ENCODE assay signal across 9 mouse cellular contexts in the genomic region with DNA sequence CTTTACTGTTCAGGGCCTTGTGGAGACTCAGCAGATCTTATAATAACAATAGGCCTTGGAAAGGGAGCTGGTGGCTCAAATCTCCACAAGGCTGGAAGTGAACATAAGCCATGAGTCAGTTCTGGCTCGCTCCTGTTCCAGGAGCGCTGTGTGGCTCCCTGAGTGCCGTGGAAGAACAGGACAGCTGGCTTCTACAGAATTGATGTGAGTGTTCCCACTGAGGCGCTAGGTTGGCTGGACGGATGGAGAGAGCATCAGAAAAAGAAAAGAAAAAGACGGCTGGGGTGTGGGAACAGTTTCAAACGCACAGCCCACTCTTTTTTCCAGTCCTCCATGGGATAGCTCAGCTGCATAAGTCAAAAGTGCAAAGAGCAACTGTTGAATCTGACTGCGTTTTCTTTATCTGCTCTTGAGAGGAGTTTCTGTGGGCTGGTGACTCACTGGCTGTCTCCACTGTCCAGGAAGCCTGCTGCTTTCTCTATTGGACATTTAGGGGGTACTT. TPM values are rescaled to one million over a fixed set of nuclear protein-coding genes. Genes with fewer than 3 reads are reported as not detected.
DNase-seq lines count a peak whose midpoint lies in the region; ATAC-seq lines count a peak whose summit lies in the region.
"Had no signal": no experiment of that assay in that cellular context is flagged by ENCODE, and none has a peak within 500 bp of the region (broad histone marks: within the 10 kb centered on the region; RNA-seq: fewer than 3 reads in every experiment).

No protein-coding gene starts in this region.

- no peaks in the 10 kb centered on the region for H3K9me3 ChIP-seq in heart, embryonic 13.5 days
- 0 out of 2 replicates have a peak, but pooled peaks cover 2% of the 10 kb centered on the region for H3K9me3 ChIP-seq in stomach, embryonic 16.5 days (replicated peaks; ENCODE audit: control insufficient read depth, low read length)
- no peaks in the 10 kb centered on the region for H3K9me3 ChIP-seq in midbrain, embryonic 11.5 days (ENCODE audit: control insufficient read depth, low read length)

- peak overlapping the region; percentile 83 for H3K27ac ChIP-seq in heart, embryonic 13.5 days (replicated peaks)
- H3K27ac ChIP-seq in stomach, embryonic 16.5 days (ENCODE audit: low read length), result peak overlapping the region; percentile 70
- H3K27ac ChIP-seq in midbrain, embryonic 11.5 days (ENCODE audit: low read depth, low read length), result no peak overlapping the region

- H3K4me1 ChIP-seq in heart, embryonic 13.5 days, result peaks cover 36% of the 10 kb centered on the region
- peaks cover 16% of the 10 kb centered on the region for H3K4me1 ChIP-seq in stomach, embryonic 16.5 days (ENCODE audit: control insufficient read depth, insufficient read depth, low read length)
- no peaks in the 10 kb centered on the region for H3K4me1 ChIP-seq in midbrain, embryonic 11.5 days (ENCODE audit: control insufficient read depth, insufficient read depth, low read length)

- DNase-seq in adrenal gland, postnatal 36 days, result peak; percentile 43 to 50
- DNase-seq in adrenal gland, adult 8-10 months, result no peak
- peak; percentile 14 for DNase-seq in right cerebral cortex, adult 18-20 months
- DNase-seq in right cerebral cortex, postnatal 14 days, result no peak
- no peak for DNase-seq in midbrain, embryonic 11.5 days (ENCODE audit: low spot score, missing footprints)
- DNase-seq: layer of hippocampus, adult 9-11 months had no signal

- 0 out of 2 replicates have a peak, but pooled peaks have one; percentile 25 for ATAC-seq in heart, embryonic 13.5 days (ENCODE audit: extremely low read depth, insufficient number of reproducible peaks, low FRiP score, low TSS enrichment)
- peak; percentile 73; the same call in 1 of the 2 replicates for ATAC-seq in stomach, embryonic 16.5 days (ENCODE audit: insufficient read depth, low FRiP score)
- ATAC-seq in midbrain, embryonic 11.5 days (ENCODE audit: low FRiP score), result no peak
- no peak for ATAC-seq in megakaryocyte, adult 5-6 weeks (ENCODE audit: poor library complexity, severe bottlenecking)

- peak overlapping the region; percentile 24 for H3K9ac ChIP-seq in heart, embryonic 13.5 days
- no peak overlapping the region; the same call in 1 of the 2 replicates for H3K9ac ChIP-seq in stomach, embryonic 16.5 days (ENCODE audit: low read length)
- no peak overlapping the region for H3K9ac ChIP-seq in midbrain, embryonic 11.5 days (ENCODE audit: low read length)

- peaks cover 17% of the 10 kb centered on the region for H3K36me3 ChIP-seq in heart, embryonic 13.5 days
- 0 out of 2 replicates have a peak, but pooled peaks cover 3% of the 10 kb centered on the region for H3K36me3 ChIP-seq in stomach, embryonic 16.5 days (ENCODE audit: control insufficient read depth, insufficient read depth, low read length)
- no peaks in the 10 kb centered on the region for H3K36me3 ChIP-seq in midbrain, embryonic 11.5 days (ENCODE audit: control insufficient read depth, insufficient read depth, low read length)

- peak overlapping the region; percentile 43 for H3K4me2 ChIP-seq in heart, embryonic 13.5 days
- no peak overlapping the region for H3K4me2 ChIP-seq in stomach, embryonic 16.5 days (ENCODE audit: low read depth, low read length)
- no peak overlapping the region for H3K4me2 ChIP-seq in midbrain, embryonic 11.5 days

- 34% methylated on average over 8 of the region's 8 CpGs for WGBS in heart, embryonic 13.5 days
- WGBS in stomach, embryonic 16.5 days, result 37% methylated on average over 8 of the region's 8 CpGs
- WGBS in midbrain, embryonic 11.5 days, result 81% methylated on average over 8 of the region's 8 CpGs

- H3K27me3 ChIP-seq in heart, embryonic 13.5 days (replicated peaks), result no peaks in the 10 kb centered on the region
- no peaks in the 10 kb centered on the region for H3K27me3 ChIP-seq in stomach, embryonic 16.5 days (ENCODE audit: control insufficient read depth, insufficient read depth, low read length)
- H3K27me3 ChIP-seq in midbrain, embryonic 11.5 days (ENCODE audit: control insufficient read depth, insufficient read depth, low read length), result no peaks in the 10 kb centered on the region

- H3K4me3 ChIP-seq in heart, embryonic 13.5 days, result peak overlapping the region; percentile 1; the same call in 1 of the 2 replicates
- H3K4me3 ChIP-seq in stomach, embryonic 16.5 days (replicated peaks; ENCODE audit: low read length), result no peak overlapping the region
- no peak overlapping the region for H3K4me3 ChIP-seq in midbrain, embryonic 11.5 days (ENCODE audit: low read depth, low read length)

RNA-seq across cellular contexts. Expression of a gene that starts 22.9 kb away (rescaled TPM):
- total RNA-seq in adrenal gland, postnatal 36 days (2021), result 10 to 100 TPM; 55.2 to 71.3 TPM
- total RNA-seq in adrenal gland, adult 8-10 months (2022), result 10 to 100 TPM; 40.3 to 67.0 (median 50.5) TPM
- polyA plus RNA-seq in heart, embryonic 13.5 days (2015; fragmentation: Nextera tagmentation; extraction: Ambion mirVana), result 3.8 and 4.3 TPM in 2 replicates
- polyA plus RNA-seq in stomach, embryonic 16.5 days (2015; fragmentation: Nextera tagmentation; extraction: Ambion mirVana), result 5.7 and 7.0 TPM in 2 replicates
- polyA plus RNA-seq in midbrain, embryonic 11.5 days (2014; fragmentation: Nextera tagmentation; extraction: Ambion mirVana), result 7.0 and 7.7 TPM in 2 replicates
- 22.0 and 23.3 TPM in 2 replicates for total RNA-seq in megakaryocyte, adult 5-6 weeks (2015)
- 24.2 and 25.8 TPM in 2 replicates for total RNA-seq in megakaryocyte, adult 5-6 weeks (2017)

Comparison
In these comparisons a context has a peak if more than half of its experiments do, and no peak if none do; other contexts are left out.
1. DNase-seq: peak in adrenal gland, postnatal 36 days (2 of 2) and right cerebral cortex, adult 18-20 months (single experiment); none in adrenal gland, adult 8-10 months (single experiment), right cerebral cortex, postnatal 14 days (single experiment) and midbrain, embryonic 11.5 days (single experiment).
2. ATAC-seq: peak in heart, embryonic 13.5 days (single experiment) and stomach, embryonic 16.5 days (single experiment); none in midbrain, embryonic 11.5 days (single experiment) and megakaryocyte, adult 5-6 weeks (single experiment).